In genomic region chr15:84192058-84192791, GRCm38 (mm10) we compare ENCODE assay signal across 8 mouse cellular contexts. TPM values are rescaled to one million over a fixed set of nuclear protein-coding genes. Genes with fewer than 3 reads are reported as not detected.
A peak's percentile ranks its signal among the peaks of the same experiment; 100 is the strongest.
DNase-seq lines count a peak whose midpoint lies in the region; ATAC-seq lines count a peak whose summit lies in the region.

Gene Samm50 (plus strand): TSS chr15:84192241.

- peaks cover 8% of the 10 kb centered on the region for H3K4me1 ChIP-seq in hindbrain, embryonic 16.5 days (ENCODE audit: control insufficient read depth, insufficient read depth, low read depth, low read length)

- peak within 1 kb of the TSS; percentile 68 for H3K4me3 ChIP-seq in hindbrain, embryonic 16.5 days (ENCODE audit: low read length)
- H3K4me3 ChIP-seq in macrophage (ENCODE audit: inconsistent target) = peak within 1 kb of the TSS; percentile 87

- DNase-seq in WW6 (ENCODE audit: low read depth, low spot score) = peak; percentile 91
- peak; percentile 65 to 84 for DNase-seq in cerebellum, postnatal 4 days (ENCODE audit: low spot score in 2 of 2)
- peak; percentile 94 for DNase-seq in gastrocnemius, adult 18-20 months (ENCODE audit: low spot score)
- DNase-seq in left cerebral cortex, adult 18-20 months (ENCODE audit: low spot score in 2 of 2) = peak; percentile 87 to 93
- peak; percentile 94 for DNase-seq in right cerebral cortex, adult 18-20 months
- DNase-seq in urinary bladder, postnatal 10 days (ENCODE audit: low spot score) = peak; percentile 56

- H3K9me3 ChIP-seq in hindbrain, embryonic 16.5 days (ENCODE audit: control insufficient read depth, low read length) = no peaks in the 10 kb centered on the region

- H3K9ac ChIP-seq in hindbrain, embryonic 16.5 days (ENCODE audit: low read depth, low read length) = peak within 1 kb of the TSS; percentile 79

- peak within 1 kb of the TSS; percentile 85 for H3K27ac ChIP-seq in hindbrain, embryonic 16.5 days (ENCODE audit: low read depth, low read length)
- H3K27ac ChIP-seq in macrophage = peak within 1 kb of the TSS; percentile 73

- WGBS in hindbrain, embryonic 16.5 days = 6% methylated on average over 46 of the region's 48 CpGs
- WGBS in macrophage (ENCODE audit: missing documents) = 2% methylated on average over 47 of the region's 48 CpGs

- H3K79me2 ChIP-seq in macrophage (ENCODE audit: inconsistent target) = peaks cover 29% of the 10 kb centered on the region

- peak within 1 kb of the TSS; percentile 63 for H3K4me2 ChIP-seq in hindbrain, embryonic 16.5 days (ENCODE audit: low read length)

- ATAC-seq in hindbrain, embryonic 16.5 days = peak; percentile 99

- peaks cover 10% of the 10 kb centered on the region for H3K36me3 ChIP-seq in hindbrain, embryonic 16.5 days (ENCODE audit: control insufficient read depth, insufficient read depth, low read length)
- H3K36me3 ChIP-seq in macrophage (ENCODE audit: inconsistent target) = peaks cover 19% of the 10 kb centered on the region

- no peaks in the 10 kb centered on the region for H3K27me3 ChIP-seq in hindbrain, embryonic 16.5 days (replicated peaks; ENCODE audit: control insufficient read depth, insufficient read depth, low read length)

RNA-seq across cellular contexts. Expression of gene Samm50, which starts in this region (rescaled TPM):
- total RNA-seq in gastrocnemius, adult 18-20 months (2021) = 100 to 1,000 TPM; 174 to 210 TPM
- 94.4 and 95.3 TPM in 2 replicates for polyA plus RNA-seq in hindbrain, embryonic 16.5 days (2015; fragmentation: Nextera tagmentation; extraction: Ambion mirVana)
- total RNA-seq in left cerebral cortex, adult 18-20 months (2021) = 100 to 1,000 TPM; 102 to 117 TPM
- 100 to 1,000 TPM in 5 of 26 experiments, 10 to 100 TPM in 21; 18.5 to 123 (median 67.5) TPM for total RNA-seq in macrophage (2018; cell fraction: chromatin; rRNA removed)
- 10 to 100 TPM; 27.1 to 47.6 (median 36.5) TPM for total RNA-seq in macrophage (2018; cell fraction: cytosol; rRNA removed)
- 10 to 100 TPM; 18.4 to 63.8 (median 32.8) TPM for total RNA-seq in macrophage (2018; cell fraction: nucleus; rRNA removed)
- polyA plus RNA-seq in macrophage (2018) = 34.7 to 49.7 TPM (median 46.2 TPM) in 3 replicates

Comparison
In these comparisons a context has a peak if more than half of its experiments do, and no peak if none do; other contexts are left out.
1. Peak in every context shown above with its lines: DNase-seq, ATAC-seq, H3K4me3 ChIP-seq and H3K27ac ChIP-seq.